In the genomic region with DNA sequence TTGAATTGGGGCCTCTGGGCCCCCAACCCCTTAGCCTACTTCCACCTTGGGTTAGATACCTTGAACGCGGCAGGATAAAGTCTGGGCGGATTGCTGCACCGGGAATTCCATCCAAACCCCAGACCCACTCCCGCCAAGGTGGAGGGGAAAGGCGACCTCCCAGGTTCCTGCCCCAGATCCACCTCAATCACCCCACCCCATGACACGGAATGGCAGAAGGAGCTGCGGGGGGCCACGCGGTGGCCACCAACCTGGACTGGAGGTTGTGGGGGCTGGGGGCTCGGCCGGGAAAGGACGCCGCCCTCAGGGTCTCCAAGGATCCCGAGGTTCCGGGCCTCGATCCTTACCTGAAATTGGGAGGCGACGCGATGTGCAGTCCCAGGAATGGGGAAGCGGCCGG, we compare ENCODE assay signal across 8 mouse cellular contexts. TPM values are rescaled to one million over a fixed set of nuclear protein-coding genes. Genes with fewer than 3 reads are reported as not detected.
DNase-seq lines count a peak whose midpoint lies in the region; ATAC-seq and TF ChIP-seq lines count a peak whose summit lies in the region.

No protein-coding gene starts in this region.

- TF ChIP-seq EP300 in stomach, postnatal 0 days (optimal IDR thresholded peaks at IDR 0.05): no peak

- no peak overlapping the region for H3K27ac ChIP-seq in limb, embryonic 14.5 days (replicated peaks; ENCODE audit: low read depth, low read length)
- no peak overlapping the region for H3K27ac ChIP-seq in stomach, postnatal 0 days (replicated peaks)

- H3K27me3 ChIP-seq in erythroblast, embryonic 14.5 days (ENCODE audit: control insufficient read depth): peaks cover 50% of the 10 kb centered on the region
- peaks cover 7% of the 10 kb centered on the region for H3K27me3 ChIP-seq in limb, embryonic 14.5 days (ENCODE audit: control insufficient read depth, insufficient read depth, low read length)
- H3K27me3 ChIP-seq in stomach, postnatal 0 days (ENCODE audit: control insufficient read depth, insufficient read depth, low read length): no peaks in the 10 kb centered on the region

- H3K9me3 ChIP-seq in erythroblast, embryonic 14.5 days (ENCODE audit: control insufficient read depth, low read length): peaks cover 2% of the 10 kb centered on the region; the same call in 1 of the 2 replicates
- H3K9me3 ChIP-seq in limb, embryonic 14.5 days (ENCODE audit: control insufficient read depth, low read length): no peaks in the 10 kb centered on the region
- no peaks in the 10 kb centered on the region for H3K9me3 ChIP-seq in stomach, postnatal 0 days (ENCODE audit: control insufficient read depth, low read length)

- ATAC-seq in erythroblast, adult 5-6 weeks (replicated peaks; ENCODE audit: low FRiP score, poor library complexity, severe bottlenecking): no peak
- no peak for ATAC-seq in limb, embryonic 14.5 days (ENCODE audit: low FRiP score, low read depth)
- ATAC-seq in stomach, postnatal 0 days (ENCODE audit: low FRiP score, low TSS enrichment): no peak

- 1% methylated on average over 21 of the region's 22 CpGs for WGBS in limb, embryonic 14.5 days
- 9% methylated on average over 15 of the region's 22 CpGs for WGBS in stomach, postnatal 0 days

- TF ChIP-seq CTCF in stomach, postnatal 0 days (IDR thresholded peaks at IDR 0.05; ENCODE audit: low read depth): no peak

- peak overlapping the region; percentile 24 for H3K4me3 ChIP-seq in erythroblast, embryonic 14.5 days (replicated peaks)
- H3K4me3 ChIP-seq in limb, embryonic 14.5 days (replicated peaks; ENCODE audit: low read length): peak overlapping the region; percentile 55
- peak overlapping the region; percentile 50 for H3K4me3 ChIP-seq in stomach, postnatal 0 days (ENCODE audit: low read depth, low read length)

- peak overlapping the region; percentile 92 for H3K4me2 ChIP-seq in limb, embryonic 14.5 days (replicated peaks; ENCODE audit: low read depth, low read length, severe bottlenecking)
- H3K4me2 ChIP-seq in stomach, postnatal 0 days (replicated peaks; ENCODE audit: low read depth): peak overlapping the region; percentile 82

- no peaks in the 10 kb centered on the region; the same call in 1 of the 2 replicates for H3K4me1 ChIP-seq in erythroblast, embryonic 14.5 days (ENCODE audit: control insufficient read depth)
- peaks cover 4% of the 10 kb centered on the region; the same call in 1 of the 2 replicates for H3K4me1 ChIP-seq in limb, embryonic 14.5 days (ENCODE audit: control insufficient read depth, insufficient read depth, low read length)
- no peaks in the 10 kb centered on the region; the same call in 1 of the 2 replicates for H3K4me1 ChIP-seq in stomach, postnatal 0 days (replicated peaks; ENCODE audit: control insufficient read depth, insufficient read depth)

- H3K9ac ChIP-seq in limb, embryonic 14.5 days (ENCODE audit: low read depth, low read length, severe bottlenecking): peak overlapping the region; percentile 68
- peak overlapping the region; percentile 58 for H3K9ac ChIP-seq in stomach, postnatal 0 days (ENCODE audit: low read length)

- TF ChIP-seq POLR2A in limb, embryonic 14.5 days (IDR thresholded peaks at IDR 0.05; ENCODE audit: borderline replicate concordance, extremely low read depth, insufficient read depth, insufficient read length): no peak

- DNase-seq in retina, postnatal 1 day: peak; percentile 27
- no peak for DNase-seq in retina, embryonic 14.5 days (ENCODE audit: low spot score)
- no peak for DNase-seq in limb, embryonic 14.5 days (ENCODE audit: low spot score)
- DNase-seq in stomach, postnatal 0 days (ENCODE audit: low spot score): no peak
- DNase-seq in urinary bladder, postnatal 25 days (ENCODE audit: low spot score): no peak
- DNase-seq in ovary, postnatal 14 days (ENCODE audit: low spot score): no peak

- H3K36me3 ChIP-seq in erythroblast, embryonic 14.5 days (ENCODE audit: control insufficient read depth): peaks cover 18% of the 10 kb centered on the region
- H3K36me3 ChIP-seq in limb, embryonic 14.5 days (ENCODE audit: control insufficient read depth, insufficient read depth, low read length): peaks cover 18% of the 10 kb centered on the region
- peaks cover 9% of the 10 kb centered on the region; the same call in 1 of the 2 replicates for H3K36me3 ChIP-seq in stomach, postnatal 0 days (ENCODE audit: control insufficient read depth, insufficient read depth, low read length)

RNA-seq across cellular contexts. Expression of a gene that starts 0.4 kb away (rescaled TPM):
- 0.03 TPM in 1 of 2 replicates, not detected in the other for polyA plus RNA-seq in erythroblast, embryonic 14.5 days (2012)
- total RNA-seq in erythroblast, adult 5-6 weeks (2015; ENCODE audit: low replicate concordance): not detected in 2 replicates
- not detected in 2 replicates for total RNA-seq in erythroblast, adult 5-6 weeks (2017; ENCODE audit: low replicate concordance)
- 42.5 and 54.8 TPM in 2 replicates for polyA plus RNA-seq in limb, embryonic 14.5 days (2012; rRNA removed)
- 12.9 and 13.8 TPM in 2 replicates for polyA plus RNA-seq in limb, embryonic 14.5 days (2014; fragmentation: Nextera tagmentation; extraction: Ambion mirVana)
- 10.3 and 12.5 TPM in 2 replicates for polyA plus RNA-seq in stomach, postnatal 0 days (2015; fragmentation: Nextera tagmentation; extraction: Ambion mirVana)

RNA-seq across cellular contexts. Expression of a gene that starts 18.3 kb away (rescaled TPM):
- 0.23 and 0.41 TPM in 2 replicates for polyA plus RNA-seq in erythroblast, embryonic 14.5 days (2012)
- not detected in 2 replicates for total RNA-seq in erythroblast, adult 5-6 weeks (2015; ENCODE audit: low replicate concordance)
- total RNA-seq in erythroblast, adult 5-6 weeks (2017; ENCODE audit: low replicate concordance): 0.70 and 4.0 TPM in 2 replicates
- 3.1 and 3.5 TPM in 2 replicates for polyA plus RNA-seq in limb, embryonic 14.5 days (2012; rRNA removed)
- polyA plus RNA-seq in limb, embryonic 14.5 days (2014; fragmentation: Nextera tagmentation; extraction: Ambion mirVana): 1.7 and 2.4 TPM in 2 replicates
- 1.7 and 2.3 TPM in 2 replicates for polyA plus RNA-seq in stomach, postnatal 0 days (2015; fragmentation: Nextera tagmentation; extraction: Ambion mirVana)

RNA-seq across cellular contexts. Expression of a gene that starts 26.0 kb away (rescaled TPM):
- polyA plus RNA-seq in erythroblast, embryonic 14.5 days (2012): 0.03 TPM in 1 of 2 replicates, not detected in the other
- total RNA-seq in erythroblast, adult 5-6 weeks (2015; ENCODE audit: low replicate concordance): 4.2 TPM in 1 of 2 replicates, not detected in the other
- total RNA-seq in erythroblast, adult 5-6 weeks (2017; ENCODE audit: low replicate concordance): not detected in 2 replicates
- polyA plus RNA-seq in limb, embryonic 14.5 days (2012; rRNA removed): 32.7 and 41.1 TPM in 2 replicates
- polyA plus RNA-seq in limb, embryonic 14.5 days (2014; fragmentation: Nextera tagmentation; extraction: Ambion mirVana): 15.0 and 16.3 TPM in 2 replicates
- polyA plus RNA-seq in stomach, postnatal 0 days (2015; fragmentation: Nextera tagmentation; extraction: Ambion mirVana): 8.7 and 9.4 TPM in 2 replicates

RNA-seq across cellular contexts. Expression of a gene that starts 26.2 kb away (rescaled TPM):
- polyA plus RNA-seq in erythroblast, embryonic 14.5 days (2012): 2.6 and 3.5 TPM in 2 replicates
- 0.38 and 2.3 TPM in 2 replicates for total RNA-seq in erythroblast, adult 5-6 weeks (2015; ENCODE audit: low replicate concordance)
- total RNA-seq in erythroblast, adult 5-6 weeks (2017; ENCODE audit: low replicate concordance): 3.7 and 6.6 TPM in 2 replicates
- 26.4 and 30.6 TPM in 2 replicates for polyA plus RNA-seq in limb, embryonic 14.5 days (2012; rRNA removed)
- 22.3 TPM in 2 replicates for polyA plus RNA-seq in limb, embryonic 14.5 days (2014; fragmentation: Nextera tagmentation; extraction: Ambion mirVana)
- 33.5 and 38.3 TPM in 2 replicates for polyA plus RNA-seq in stomach, postnatal 0 days (2015; fragmentation: Nextera tagmentation; extraction: Ambion mirVana)

RNA-seq across cellular contexts. Expression of a gene that starts 33.2 kb away (rescaled TPM):
- polyA plus RNA-seq in erythroblast, embryonic 14.5 days (2012): 0.36 and 0.45 TPM in 2 replicates
- 0.19 and 0.63 TPM in 2 replicates for total RNA-seq in erythroblast, adult 5-6 weeks (2015; ENCODE audit: low replicate concordance)
- total RNA-seq in erythroblast, adult 5-6 weeks (2017; ENCODE audit: low replicate concordance): 1.3 and 1.5 TPM in 2 replicates
- polyA plus RNA-seq in limb, embryonic 14.5 days (2012; rRNA removed): 27.2 and 33.5 TPM in 2 replicates
- 30.2 and 34.8 TPM in 2 replicates for polyA plus RNA-seq in limb, embryonic 14.5 days (2014; fragmentation: Nextera tagmentation; extraction: Ambion mirVana)
- polyA plus RNA-seq in stomach, postnatal 0 days (2015; fragmentation: Nextera tagmentation; extraction: Ambion mirVana): 14.8 and 17.3 TPM in 2 replicates

Comparison
In these comparisons a context has a peak if more than half of its experiments do, and no peak if none do; other contexts are left out.
1. RNA of a gene that starts 0.4 kb away (polyA plus RNA-seq): 12.9 to 54.8 TPM in limb, embryonic 14.5 days and 10.3 to 12.5 TPM in stomach, postnatal 0 days; 0.03 TPM in erythroblast, embryonic 14.5 days; every median in the first group is over 10 times any median in the second.
2. Peak in every context shown above with its lines, with median percentiles within 50 percentile points of each other: H3K4me3 ChIP-seq.